Mouse (Mus musculus): Measurements from ENCODE around the gene Gnptg. TPM values are rescaled to one million over a fixed set of nuclear protein-coding genes. Genes with fewer than 3 reads are reported as not detected.

Gnptg gene
- polyA plus RNA-seq, 1 experiment from 2014 or later: 48.3 TPM

- H3K27ac ChIP-seq (ENCODE audit: low read length): peak within 1 kb of the TSS; percentile 87
- peak within 1 kb of the TSS; percentile 97 for H3K4me2 ChIP-seq (ENCODE audit: low read depth, low read length)
- peaks cover 19% of the 10 kb centered on the region for H3K4me1 ChIP-seq (replicated peaks; ENCODE audit: control insufficient read depth, insufficient read depth, low read length)
- no peaks in the 10 kb centered on the region for H3K27me3 ChIP-seq (ENCODE audit: control insufficient read depth, insufficient read depth, low read depth, low read length)
- peak; percentile 87 for ATAC-seq (ENCODE audit: low read depth)
- WGBS: under 1% methylated on average over 48 of the region's 50 CpGs
- H3K36me3 ChIP-seq (ENCODE audit: control insufficient read depth, insufficient read depth, low read length): no peaks in the 10 kb centered on the region
- no peaks in the 10 kb centered on the region for H3K9me3 ChIP-seq (ENCODE audit: control insufficient read depth, low read length)
- peak within 1 kb of the TSS; percentile 84 for H3K4me3 ChIP-seq (ENCODE audit: low read length)
- peak within 1 kb of the TSS; percentile 91 for H3K9ac ChIP-seq (ENCODE audit: low read length)
Observed at GRCm38 (mm10) chr17:25184129-25184691, 55.7 kb downstream of the Gnptg start, which contains the start of gene BC003965. Gene BC003965 (plus strand): TSS chr17:25184554.

Small RNA genes within 50 kb of the gene (microRNA-seq; reads per million reads assigned to microRNA genes)
- not detected for gene Mir3547

Other genes with a start within 250 kb of the Gnptg start
- 5.0 and 5.7 TPM in 2 replicates for gene Cramp1l, start 224.3 kb downstream of the Gnptg start, polyA plus RNA-seq (2015; fragmentation: Nextera tagmentation; extraction: Ambion mirVana)
- gene Ift140, start 224.0 kb downstream of the Gnptg start, polyA plus RNA-seq (2015; fragmentation: Nextera tagmentation; extraction: Ambion mirVana): 16.8 and 17.1 TPM in 2 replicates
- gene Tmem204, start 156.5 kb downstream of the Gnptg start, polyA plus RNA-seq (2015; fragmentation: Nextera tagmentation; extraction: Ambion mirVana): 108 and 122 TPM in 2 replicates
- gene Telo2, start 124.2 kb downstream of the Gnptg start, polyA plus RNA-seq (2015; fragmentation: Nextera tagmentation; extraction: Ambion mirVana): 42.4 and 49.6 TPM in 2 replicates
- 0.19 TPM in 1 of 2 replicates, not detected in the other for gene Ptx4, start 119.4 kb downstream of the Gnptg start, polyA plus RNA-seq (2015; fragmentation: Nextera tagmentation; extraction: Ambion mirVana)
- 22.1 and 22.5 TPM in 2 replicates for gene Clcn7, start 106.7 kb downstream of the Gnptg start, polyA plus RNA-seq (2015; fragmentation: Nextera tagmentation; extraction: Ambion mirVana)
- 0.73 and 1.1 TPM in 2 replicates for gene Ccdc154, start 77.7 kb downstream of the Gnptg start, polyA plus RNA-seq (2015; fragmentation: Nextera tagmentation; extraction: Ambion mirVana)
- gene Gm38655, start 64.7 kb downstream of the Gnptg start, polyA plus RNA-seq (2015; fragmentation: Nextera tagmentation; extraction: Ambion mirVana): 11.5 and 13.1 TPM in 2 replicates
- gene BC003965, start 55.6 kb downstream of the Gnptg start, polyA plus RNA-seq (2015; fragmentation: Nextera tagmentation; extraction: Ambion mirVana): 28.9 and 30.9 TPM in 2 replicates
- 10.7 and 10.8 TPM in 2 replicates for gene Unkl, start 51.7 kb downstream of the Gnptg start, polyA plus RNA-seq (2015; fragmentation: Nextera tagmentation; extraction: Ambion mirVana)
- gene Tsr3, start within 50 bp of the Gnptg start, polyA plus RNA-seq (2015; fragmentation: Nextera tagmentation; extraction: Ambion mirVana): 43.4 and 43.6 TPM in 2 replicates
- gene Baiap3, start 16.2 kb upstream of the Gnptg start, polyA plus RNA-seq (2015; fragmentation: Nextera tagmentation; extraction: Ambion mirVana): 1.3 and 1.6 TPM in 2 replicates
- gene Ube2i, start 34.5 kb upstream of the Gnptg start, polyA plus RNA-seq (2015; fragmentation: Nextera tagmentation; extraction: Ambion mirVana): 625 and 662 TPM in 2 replicates
- gene Prss34, start 58.3 kb upstream of the Gnptg start, polyA plus RNA-seq (2015; fragmentation: Nextera tagmentation; extraction: Ambion mirVana): 0.80 and 0.82 TPM in 2 replicates
- not detected in 2 replicates for gene Prss28, start 68.5 kb upstream of the Gnptg start, polyA plus RNA-seq (2015; fragmentation: Nextera tagmentation; extraction: Ambion mirVana)
- not detected in 2 replicates for gene Prss29, start 78.5 kb upstream of the Gnptg start, polyA plus RNA-seq (2015; fragmentation: Nextera tagmentation; extraction: Ambion mirVana)
- 0.26 and 0.54 TPM in 2 replicates for gene Tpsab1, start 105.4 kb upstream of the Gnptg start, polyA plus RNA-seq (2015; fragmentation: Nextera tagmentation; extraction: Ambion mirVana)
- 6.1 and 11.1 TPM in 2 replicates for gene Tpsb2, start 126.2 kb upstream of the Gnptg start, polyA plus RNA-seq (2015; fragmentation: Nextera tagmentation; extraction: Ambion mirVana)
- 0.31 and 0.43 TPM in 2 replicates for gene Tpsg1, start 129.1 kb upstream of the Gnptg start, polyA plus RNA-seq (2015; fragmentation: Nextera tagmentation; extraction: Ambion mirVana)
- 1.5 and 2.0 TPM in 2 replicates for gene Cacna1h, start 193.7 kb upstream of the Gnptg start, polyA plus RNA-seq (2015; fragmentation: Nextera tagmentation; extraction: Ambion mirVana)
- 5.8 and 7.4 TPM in 2 replicates for gene Tekt4, start 214.5 kb upstream of the Gnptg start, polyA plus RNA-seq (2015; fragmentation: Nextera tagmentation; extraction: Ambion mirVana)

All from lung, embryonic 16.5 days (tissue).